Mouse (Mus musculus) cerebellum, adult 8-10 months (tissue): ENCODE measurements at regions not wholly inside any gene's neighbourhood (a gene's known extent, or its start where the extent isn't known, plus 50 kb on each side); places are given as distances from the start of the nearest gene placed in this dataset.

ENCODE experiments used
- DNase-seq: peaks from one replicate; pipeline ENCODE4 v3.0.0; 2022

DNA sequence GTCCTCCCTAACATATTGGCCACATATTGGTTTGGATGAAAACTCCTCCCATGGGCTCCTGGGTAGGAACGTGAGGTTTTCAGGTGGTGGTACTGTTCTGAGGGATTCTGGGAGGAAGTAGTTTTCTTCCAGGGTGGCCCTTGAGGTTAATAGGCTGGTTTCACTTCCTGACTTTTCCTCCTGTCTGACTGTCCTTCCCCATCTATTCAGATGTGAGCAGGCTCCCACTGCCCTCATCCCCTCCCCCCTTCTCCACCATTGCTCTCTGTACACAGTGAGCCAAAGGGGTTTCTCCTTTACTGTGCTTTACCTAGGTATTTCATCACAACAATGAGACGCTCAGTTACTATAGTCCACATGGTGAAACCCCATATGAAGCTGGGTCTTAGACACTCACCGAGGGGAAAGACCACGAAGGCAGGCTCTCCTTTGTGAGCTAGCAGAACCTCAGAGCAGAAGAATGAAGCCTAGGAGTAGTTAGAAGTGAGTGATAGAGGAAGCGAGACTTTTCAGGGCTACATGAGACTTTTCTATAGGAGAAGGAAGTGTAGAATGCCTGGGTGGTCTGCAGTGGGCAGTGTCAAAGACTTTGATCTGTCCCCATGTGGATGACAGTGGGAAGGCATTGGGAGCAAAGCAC, 135.3 kb downstream of the Cd83 start:
- no peak for DNase-seq

DNA sequence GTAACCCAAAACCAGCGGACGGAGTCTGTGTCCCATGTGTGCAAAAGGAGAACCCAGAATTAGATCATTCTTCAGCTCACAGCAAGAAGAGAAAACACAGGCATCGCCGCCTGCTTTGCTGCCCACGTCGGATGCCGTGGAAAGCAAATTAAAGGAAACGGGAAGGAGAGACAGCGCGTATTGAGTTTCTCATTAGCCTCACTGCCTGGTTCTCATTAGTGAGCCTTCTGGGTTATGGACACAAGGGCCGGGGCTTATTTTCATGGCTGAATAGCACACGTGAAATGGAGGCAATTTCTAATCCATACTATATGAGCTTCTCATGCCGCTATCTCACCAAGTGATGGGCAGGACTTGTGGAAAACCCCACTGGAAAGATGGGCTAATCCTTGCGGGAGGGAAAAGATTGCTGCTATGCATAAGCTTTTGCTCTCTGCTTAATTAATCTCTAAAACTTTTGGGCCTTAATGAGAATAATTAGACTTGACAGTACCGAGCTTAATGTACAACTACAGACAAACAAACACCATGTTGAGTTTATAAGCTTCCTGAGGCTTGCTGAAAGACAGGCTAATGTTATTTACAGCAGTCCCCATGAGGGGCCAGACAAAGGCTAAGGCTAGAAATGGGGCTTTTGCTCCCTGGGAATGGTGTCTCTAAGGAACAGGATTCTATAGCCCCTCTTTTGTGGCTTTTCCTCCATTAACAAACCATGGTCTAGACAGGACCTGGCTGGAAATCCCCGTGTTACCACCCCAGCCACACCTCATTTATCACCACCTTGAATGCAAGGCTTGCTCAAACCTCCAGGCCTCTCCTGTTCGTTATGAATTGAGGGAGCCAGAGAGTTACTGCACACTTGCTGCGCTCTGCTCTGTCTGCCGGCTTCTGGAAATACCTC, 145.8 kb downstream of the Cd83 start:
- DNase-seq, result no peak

DNA sequence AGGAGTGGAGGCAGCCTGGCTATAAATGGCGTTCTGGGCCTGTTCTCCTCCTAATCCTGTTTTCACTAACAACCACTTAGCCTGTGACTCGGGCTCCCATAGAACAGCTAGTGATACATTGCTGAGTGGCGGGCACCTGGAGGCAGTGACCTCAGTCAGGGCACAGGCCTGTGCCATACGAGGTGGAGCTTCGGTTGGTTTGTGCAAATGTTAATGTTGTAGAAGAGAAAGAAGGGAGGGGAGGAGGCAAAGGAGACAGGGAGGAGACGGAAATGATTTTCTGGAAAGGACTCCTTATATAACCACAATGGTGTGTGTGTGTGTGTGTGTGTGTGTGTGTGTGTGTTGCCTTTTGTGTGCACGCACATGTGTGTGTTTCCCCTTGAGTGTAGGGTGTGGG, 148.4 kb downstream of the Cd83 start:
- no peak for DNase-seq

DNA sequence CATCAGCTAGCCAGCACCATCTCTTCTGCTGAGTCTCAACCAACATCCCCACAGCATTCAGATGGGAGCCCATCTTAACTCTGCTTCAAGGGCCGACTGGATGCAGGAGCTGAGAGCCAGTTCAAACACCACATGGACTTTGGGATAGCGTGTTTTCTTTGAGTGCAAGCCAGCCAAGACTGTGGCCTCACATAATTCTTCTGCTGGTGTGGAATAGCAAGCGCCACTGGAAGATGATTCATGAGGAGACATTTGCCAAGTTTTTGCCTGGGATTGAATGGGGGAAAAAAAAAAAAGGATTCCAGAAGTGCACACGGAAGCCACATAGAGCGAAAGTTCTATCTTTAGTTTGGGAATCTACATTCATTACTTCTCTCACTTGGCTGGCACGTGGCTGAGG, 150.7 kb downstream of the Cd83 start:
- no peak for DNase-seq

DNA sequence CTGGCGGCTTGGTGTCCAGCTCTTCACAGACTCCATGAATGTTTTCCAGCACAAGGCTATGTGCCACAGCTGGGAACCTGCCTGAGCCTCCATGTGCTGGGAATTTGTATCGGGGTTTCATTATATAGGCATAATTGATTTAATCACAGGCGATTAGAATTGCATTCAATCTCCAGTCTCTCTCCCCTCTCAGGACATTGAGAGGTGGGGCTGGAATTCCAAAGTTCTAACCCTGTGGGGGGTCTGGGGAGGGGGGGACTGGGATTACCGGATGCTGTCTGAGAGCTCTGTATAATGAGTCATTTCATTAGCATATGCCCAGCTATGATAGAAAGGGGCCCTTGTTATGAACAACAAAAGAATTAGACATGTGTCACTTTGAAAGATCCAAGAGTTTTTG, 151.9 kb downstream of the Cd83 start:
- no peak for DNase-seq

DNA sequence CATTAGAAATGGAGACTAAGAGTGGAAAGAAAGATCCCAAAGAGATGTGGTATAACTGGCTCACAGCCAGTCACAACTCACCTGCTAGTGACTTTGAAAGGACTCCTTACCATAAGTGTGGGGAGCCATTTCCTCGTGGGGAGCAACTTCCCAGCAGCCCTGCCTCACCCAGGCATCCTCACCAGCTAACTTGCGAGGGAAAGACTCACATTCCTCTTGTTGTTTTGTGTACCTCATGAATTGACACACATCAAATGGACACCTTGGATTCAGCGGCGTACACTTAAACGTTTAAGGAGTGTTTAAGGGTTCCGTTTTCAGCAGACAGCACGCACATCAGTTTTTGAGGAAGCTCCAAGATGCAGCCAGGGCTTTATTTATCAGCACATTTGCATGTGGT, 154.0 kb downstream of the Cd83 start:
- no peak for DNase-seq

DNA sequence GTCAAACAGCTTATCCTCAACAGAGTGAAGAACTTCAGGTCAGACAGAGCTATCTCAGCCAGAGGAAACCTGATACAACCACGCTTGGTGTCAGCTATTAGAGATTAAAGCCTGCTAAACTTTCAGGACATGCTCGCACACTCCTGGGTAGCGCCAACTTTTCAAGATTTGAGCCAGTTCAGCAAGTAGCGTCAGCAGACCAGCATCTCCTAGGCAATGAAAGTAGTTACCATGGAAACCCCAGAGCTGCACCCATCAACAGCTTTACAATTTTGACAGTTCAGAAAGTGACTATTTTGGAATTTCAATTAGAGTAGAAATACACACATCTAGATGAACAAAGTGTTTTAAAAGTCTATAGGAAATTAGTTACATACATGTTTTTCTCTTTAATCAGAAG, 154.8 kb downstream of the Cd83 start:
- DNase-seq, result no peak

DNA sequence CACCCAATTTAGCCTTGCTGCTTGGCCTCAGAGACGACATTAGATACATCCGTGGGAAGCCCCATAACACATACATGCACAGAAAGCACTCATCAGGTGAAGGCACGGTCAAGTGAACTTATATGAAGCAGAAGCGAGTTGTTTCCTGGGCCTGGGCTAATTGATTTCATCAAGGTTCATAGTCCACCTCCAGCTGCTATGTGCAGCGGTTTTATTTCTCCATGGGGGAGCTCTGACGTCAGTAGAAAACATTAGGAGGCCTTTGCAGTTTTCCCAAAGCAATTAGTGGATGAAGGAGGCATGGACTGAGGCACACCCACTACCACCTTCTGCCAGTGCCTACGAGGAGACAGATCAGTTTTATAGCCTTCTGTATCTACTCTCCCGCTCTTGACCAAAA, 157.2 kb downstream of the Cd83 start:
- DNase-seq, result no peak

DNA sequence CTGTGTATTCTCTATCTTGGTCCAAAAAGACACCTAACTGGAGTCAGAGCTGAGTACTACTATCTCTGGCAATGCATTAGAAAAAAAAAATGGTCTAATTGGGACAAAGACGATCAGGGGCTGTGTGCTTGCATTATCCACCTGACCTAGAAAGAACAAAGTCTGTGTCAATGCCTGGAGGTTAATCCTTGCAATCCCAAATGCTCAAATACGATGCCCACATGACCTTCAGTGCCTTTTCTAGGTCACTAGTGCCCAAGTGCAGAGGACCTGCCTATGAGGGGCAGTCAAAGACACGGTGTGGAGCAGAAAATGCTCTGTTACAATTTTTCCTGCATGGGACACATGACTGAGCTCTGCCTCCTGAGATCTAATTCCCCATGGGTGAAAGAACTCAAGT, 164.0 kb downstream of the Cd83 start:
- no peak for DNase-seq

DNA sequence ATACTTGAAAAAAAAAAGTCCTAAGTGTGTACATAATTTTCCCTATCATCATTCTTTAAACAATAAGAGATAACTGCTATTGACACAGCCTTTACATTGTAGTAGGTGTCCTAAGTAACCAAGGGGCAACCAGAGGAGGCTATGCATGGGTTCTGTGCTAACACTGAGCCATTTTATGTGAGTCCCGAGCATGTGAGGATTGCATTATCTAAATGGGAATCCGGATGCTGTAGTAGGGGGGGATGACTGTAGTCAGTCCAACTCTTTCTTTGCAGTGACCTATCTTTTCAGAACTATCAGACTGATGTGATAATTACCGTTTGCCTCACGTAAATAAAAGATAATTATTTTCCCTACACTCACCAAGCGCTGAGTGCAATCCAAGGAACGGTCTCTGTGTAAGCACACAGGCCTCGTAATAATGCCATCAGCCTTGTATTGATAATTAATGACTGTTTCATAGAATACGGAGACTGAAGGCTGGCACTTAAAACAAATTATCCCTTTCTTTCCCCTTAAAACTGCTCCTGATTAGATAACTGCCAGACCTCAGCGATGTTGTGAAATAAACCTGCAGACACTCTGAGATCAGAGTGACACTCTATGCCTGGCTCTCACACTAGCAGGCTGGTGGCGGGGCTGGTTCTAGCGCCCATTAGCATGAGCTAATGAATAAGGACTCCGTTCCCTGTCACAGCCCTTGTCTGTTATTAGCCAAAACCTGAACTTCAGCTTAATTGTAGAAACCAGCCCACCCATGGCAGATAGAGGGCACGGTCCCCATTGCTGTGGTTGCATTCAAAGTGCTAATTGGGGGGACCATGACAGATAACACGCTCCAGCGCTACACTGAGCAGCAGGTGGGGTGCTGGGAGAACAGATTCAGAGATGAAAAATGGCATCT, 165.4 kb downstream of the Cd83 start:
- DNase-seq, result no peak

DNA sequence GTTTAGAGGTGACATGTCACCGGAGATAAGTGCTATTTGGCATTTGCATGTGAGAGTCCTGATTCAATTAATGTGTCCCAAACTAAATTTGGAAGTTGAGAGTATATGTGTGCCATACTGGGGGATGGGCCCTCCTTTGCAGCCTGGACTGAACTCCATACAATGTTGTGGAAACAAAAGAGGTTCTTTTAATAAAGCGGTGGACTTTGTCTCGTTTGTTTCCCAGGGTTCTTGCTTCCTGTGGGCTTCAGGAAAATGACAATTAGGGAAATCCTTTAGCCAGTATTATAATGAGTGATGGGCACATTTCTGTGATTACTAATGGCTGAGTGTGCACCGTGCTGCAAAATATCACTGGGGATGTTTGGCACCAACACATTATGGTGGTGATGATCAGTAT, 167.9 kb downstream of the Cd83 start:
- no peak for DNase-seq

DNA sequence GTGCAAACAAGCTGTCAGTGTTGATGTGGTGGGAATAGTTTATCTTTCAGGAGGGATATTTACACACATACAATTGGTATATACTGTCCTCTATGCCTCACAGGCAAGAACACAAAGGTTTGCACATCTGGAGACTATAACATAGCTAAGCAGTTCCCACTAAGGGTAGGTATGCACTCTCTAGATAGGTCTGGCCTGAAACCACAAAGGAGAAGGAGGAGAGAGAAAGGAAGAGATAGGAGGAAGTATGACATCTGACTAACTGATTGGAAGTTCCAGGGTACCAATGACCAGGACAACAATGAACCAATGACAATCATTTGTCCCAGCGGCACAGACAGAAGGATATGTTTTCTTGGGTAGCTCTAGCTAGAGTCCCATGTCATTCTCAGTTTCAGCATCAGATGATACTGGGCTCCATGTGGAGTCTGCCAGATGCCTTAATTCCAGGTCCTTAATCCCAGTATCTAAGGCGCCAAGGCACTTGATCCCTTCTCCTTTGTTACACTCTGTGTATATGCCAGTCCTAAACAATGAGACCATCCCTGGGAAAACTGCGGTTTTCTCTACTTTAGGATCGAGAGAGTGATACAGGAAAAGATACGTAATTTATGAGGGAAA, 168.5 kb downstream of the Cd83 start:
- no peak for DNase-seq

DNA sequence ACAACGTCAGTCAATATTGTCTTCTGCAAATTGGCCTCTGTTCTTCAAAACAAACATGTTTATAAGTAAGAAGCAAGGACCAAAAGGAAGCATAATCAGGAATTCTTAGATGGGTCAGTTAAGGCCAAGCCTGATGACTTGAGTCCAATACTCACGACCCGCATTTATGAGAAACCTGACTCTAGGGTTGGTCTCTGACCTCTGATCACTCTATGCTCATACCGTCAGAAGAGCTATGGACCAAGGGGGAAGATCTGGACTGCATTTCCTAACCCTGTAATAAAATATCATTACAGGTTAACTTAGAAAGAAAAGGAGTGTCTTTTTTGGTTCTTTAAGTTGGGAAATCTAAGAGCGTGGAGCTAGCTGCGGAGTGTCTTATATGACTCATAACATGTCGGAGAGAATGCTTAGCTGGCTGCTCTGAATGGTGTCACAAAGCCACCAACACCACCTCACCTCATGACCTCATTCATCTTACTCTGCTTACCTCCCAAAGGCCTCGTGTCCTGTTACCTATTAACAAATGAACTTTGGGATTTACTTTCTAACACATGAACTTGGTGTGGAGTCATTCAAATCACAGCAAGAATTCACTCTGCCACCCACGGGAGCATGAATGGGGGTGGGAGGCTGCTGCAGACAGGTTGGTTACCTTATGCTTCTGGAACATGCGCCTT, 170.3 kb downstream of the Cd83 start:
- no peak for DNase-seq

DNA sequence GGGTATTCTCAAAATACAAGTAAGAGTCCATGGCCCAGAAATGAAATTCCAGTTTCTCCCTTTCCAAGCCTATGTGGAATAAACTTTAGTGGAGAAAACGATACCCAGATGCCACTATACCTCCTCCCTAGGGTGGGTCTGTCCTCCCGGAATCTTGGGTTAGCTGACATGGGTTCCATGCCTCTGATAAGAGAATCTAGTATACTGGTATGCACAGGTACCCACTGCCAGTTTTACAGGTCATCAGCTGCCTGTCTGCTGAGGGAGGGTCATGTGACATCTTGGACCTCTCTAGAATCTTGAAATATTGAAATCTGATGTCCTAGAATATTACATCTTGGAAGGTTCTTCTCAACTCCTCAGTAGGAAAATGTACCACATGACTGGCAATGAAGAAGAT, 172.5 kb downstream of the Cd83 start:
- no peak for DNase-seq

DNA sequence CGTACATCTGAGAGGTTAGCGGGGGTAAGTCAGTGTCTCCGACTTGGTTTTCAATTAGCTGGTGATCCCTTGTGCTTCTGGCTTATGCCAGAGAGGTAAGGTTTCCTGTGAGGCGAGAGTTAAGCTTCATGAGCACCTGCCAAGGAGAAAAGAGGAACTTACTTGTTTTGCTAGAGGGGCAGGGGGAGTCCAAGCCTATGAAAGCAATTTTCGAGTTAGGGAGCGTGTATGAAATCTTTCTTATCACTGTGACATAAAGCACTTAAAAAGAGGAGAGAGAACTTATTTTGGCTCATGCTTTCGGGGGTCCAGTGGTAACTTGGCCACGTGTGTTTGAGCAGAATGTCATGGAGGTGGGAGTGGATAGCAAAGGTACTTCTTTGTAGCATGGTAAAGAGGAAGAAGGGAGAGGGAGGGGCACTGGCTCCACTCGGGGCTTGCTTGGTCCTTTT, 174.6 kb downstream of the Cd83 start:
- DNase-seq, result no peak

DNA sequence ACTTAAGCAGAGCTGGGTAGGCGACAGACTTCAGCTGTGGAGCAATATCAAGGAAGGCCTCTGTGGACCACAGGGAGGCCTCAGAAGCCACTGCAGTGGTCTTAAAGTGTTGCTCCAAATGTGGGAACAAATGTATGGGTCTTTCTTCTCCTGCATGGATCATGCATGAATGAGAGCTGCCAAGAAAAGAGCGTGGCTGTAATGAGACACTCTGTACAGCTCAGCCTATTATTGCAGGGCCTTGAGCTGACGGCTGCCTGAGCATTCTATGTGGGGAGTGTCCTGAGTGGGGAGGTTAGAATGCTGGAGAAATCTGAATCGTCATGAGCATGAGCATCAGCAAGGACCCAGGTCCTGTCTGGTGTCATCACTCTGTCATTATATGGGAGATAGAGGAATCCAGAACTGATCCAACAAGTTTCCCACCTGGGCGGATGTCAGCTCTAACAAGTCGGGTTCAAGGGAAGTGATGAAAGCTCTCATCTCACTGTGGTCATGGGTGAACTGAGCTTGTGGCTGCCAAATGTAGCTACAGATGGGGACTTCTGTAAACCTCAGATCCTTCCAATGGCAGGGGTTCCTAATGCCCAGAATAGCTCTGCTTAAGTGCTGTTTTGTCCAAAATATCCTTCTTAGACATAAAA, 176.6 kb downstream of the Cd83 start:
- no peak for DNase-seq

DNA sequence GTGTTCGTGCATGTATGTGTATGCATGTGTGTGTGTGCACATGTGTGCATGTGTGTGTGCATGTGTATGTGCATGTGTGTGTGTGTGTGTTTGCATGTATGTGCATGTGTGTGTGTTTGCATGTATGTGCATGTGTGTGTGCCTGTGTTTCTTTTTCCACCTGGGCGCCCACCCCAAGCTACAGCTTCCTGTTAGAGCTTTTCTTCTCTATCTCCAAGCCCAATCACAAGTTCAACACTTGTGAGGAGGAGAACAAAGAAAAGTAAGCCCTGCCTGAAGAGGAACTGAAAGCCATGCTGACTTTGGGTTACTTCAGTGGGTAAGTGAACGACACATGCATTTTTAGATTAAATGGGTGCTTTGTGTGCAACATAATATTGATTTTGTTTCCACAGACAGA, 177.4 kb downstream of the Cd83 start:
- no peak for DNase-seq

DNA sequence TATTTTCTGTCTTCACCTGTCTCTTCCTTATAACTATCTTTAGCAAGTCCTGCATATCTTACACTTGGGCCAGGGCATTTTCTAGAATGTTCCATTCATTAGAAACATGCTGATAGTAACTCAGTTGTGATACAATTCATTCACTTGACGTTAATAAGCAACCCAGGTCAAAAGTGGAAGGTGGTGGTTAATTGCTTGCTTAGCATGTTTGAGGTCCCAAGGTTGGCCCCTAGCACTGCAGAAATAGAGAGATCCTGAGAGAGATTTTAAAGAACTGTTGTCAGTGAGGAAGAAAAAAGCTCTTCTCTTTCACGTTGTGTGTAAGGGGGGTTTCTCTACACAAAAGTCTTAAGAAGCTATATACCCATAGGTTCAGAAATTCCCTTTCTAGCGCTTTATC, 178.7 kb downstream of the Cd83 start:
- no peak for DNase-seq

DNA sequence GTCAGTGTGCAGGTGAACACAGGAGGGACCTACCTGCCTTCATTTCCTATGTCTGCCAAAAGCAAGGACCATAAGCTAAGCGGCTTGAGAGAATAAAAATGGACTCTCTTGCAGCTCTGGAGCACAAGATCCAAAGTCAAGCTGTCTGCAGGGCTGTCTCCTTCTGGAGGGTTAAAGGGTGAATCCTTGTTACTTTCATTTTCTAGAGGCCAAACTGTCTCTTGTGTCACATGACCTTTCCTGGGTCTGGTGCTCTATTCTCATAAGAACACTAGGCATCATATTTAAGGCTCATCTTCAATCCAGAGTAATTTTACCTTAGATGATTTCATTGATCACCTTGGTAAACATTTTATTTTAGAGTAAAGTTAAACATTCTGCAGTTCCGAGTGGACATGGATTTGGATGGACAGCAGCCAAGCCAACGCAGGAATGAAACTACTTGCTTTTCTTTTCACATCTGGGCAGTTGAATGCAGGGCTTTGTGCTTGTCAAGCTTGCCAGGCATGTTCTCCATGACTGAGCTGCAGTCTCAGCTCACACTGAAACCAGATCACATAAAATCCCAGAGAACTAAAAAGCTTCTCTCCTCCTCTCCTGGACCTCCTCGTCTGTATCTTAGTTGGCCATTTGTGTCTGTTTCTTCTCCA, 180.8 kb downstream of the Cd83 start:
- no peak for DNase-seq

DNA sequence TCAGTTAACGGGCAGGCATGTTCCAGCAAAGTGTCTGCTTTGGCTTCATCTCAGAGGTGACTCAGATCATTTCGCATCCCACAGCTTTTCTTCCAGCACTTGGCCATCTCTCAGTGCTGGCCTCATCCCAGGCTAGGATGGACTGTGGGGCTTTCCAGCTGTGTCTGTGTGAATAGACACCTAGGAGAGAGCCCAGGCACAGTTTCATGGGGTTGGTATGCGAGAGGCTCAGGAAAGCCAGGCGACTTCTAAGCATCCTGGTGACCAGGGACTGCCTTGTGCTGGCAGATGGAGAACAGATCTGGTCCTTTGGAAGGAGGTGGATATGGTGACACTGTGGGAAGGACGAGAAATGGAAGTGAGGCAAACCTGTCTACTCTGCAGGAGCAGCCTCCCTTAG, 182.9 kb downstream of the Cd83 start:
- peak; percentile 30 for DNase-seq

DNA sequence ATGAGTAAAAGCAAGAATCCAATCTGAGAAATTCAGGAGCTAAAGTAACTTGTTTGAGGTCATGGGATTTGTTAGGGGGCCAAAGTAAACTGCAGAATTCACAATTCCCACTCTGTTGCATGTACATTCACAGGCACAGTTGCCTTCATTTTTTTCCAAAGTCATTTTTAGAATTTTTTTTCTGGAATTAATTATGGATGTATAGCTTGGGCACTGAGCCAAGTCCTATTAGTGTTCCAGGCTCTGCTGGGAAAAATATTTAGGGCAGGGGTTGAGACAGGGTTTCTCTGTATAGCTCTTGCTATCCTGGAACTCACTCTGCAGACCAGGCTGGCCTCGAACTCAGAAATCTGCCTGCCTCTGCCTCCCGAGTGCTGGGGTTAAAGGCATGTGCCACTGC, 188.3 kb downstream of the Cd83 start:
- no peak for DNase-seq
